Mouse (Mus musculus): ENCODE results near the gene Arfrp1.
A peak's percentile ranks its signal among the peaks of the same experiment; 100 is the strongest.

Gene Arfrp1

DNA sequence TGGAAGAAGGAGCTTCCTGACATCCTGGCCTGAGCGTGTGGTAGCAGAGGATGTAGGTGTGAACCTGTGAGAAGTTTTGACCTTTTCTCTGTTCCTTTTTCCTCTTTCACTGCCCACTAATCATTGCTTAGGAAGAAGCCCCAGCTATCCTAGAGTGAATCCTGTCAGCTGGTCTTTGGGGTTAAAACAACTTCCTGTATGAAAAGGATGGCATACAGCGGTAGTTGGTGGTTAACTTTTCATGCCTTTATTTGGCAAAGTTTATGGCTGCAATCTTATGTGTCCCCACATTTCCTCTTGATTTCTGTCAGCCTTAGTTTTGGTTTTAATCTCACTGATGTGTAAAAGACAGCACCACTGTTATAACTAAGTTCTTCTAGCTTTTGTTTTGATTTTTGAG lies 12.0 kb upstream of the Arfrp1 start:
- no peak for DNase-seq (ENCODE audit: low spot score)

DNA sequence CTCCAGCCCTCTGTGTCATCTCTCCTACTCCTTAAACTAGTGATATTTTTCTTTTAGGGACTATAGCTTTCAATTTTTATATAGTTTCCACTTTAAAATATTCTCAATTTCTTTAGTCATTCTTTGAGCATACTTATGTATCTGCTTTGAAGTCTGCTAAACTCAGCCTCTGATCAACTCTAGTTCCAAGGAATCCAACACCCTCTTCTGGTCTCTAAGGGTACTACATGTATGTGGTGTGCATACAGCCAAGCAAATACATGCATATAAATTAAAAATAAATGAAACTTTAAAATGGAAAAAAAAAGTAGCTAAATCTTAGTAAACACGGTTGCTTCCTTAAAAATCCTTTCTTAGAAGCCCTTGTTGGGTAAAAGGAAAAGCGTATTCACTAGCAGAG lies 10.6 kb upstream of the Arfrp1 start:
- DNase-seq (ENCODE audit: low spot score) = peak; percentile 55

DNA sequence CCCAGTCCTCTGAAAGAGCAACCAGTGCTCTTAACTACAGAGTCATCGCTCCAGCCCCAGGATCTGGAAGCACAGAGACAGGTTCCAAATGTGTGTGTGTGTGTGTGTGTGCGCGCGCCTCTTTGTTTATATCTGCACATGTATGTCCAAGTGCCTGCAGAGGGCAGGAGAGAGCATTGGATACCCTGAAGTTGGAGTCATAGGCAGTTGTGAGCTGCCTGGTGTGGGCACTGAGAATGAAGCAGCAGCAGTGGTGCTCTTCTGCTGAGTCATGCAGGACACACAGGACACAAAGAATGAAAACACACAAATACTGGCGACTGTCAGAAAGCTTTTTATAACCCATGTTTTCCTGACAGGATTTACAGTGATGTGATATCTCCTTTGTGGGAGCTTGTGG lies 4.8 kb upstream of the Arfrp1 start:
- DNase-seq (ENCODE audit: low spot score) = no peak

DNA sequence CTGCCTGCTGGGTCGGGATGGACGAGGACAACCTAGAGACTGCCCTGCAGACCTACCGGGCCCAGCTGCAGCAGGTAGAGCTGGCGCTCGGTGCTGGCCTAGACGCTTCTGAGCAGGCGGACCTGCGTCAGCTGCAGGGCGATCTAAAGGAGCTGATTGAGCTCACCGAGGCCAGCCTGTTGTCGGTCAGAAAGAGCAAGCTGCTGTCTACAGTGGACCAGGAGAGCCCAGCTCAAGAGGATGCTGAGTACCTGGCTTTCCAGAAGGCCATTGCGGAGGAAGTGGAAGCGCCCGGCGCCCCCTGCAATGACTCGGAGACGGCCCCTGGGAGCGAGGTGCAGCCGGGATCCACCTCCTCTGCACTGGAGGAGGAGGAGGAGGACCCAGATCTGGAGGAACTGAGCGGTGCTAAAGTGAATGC lies 461 bp upstream of the Arfrp1 start:
- no peak for DNase-seq (ENCODE audit: low spot score)

DNA sequence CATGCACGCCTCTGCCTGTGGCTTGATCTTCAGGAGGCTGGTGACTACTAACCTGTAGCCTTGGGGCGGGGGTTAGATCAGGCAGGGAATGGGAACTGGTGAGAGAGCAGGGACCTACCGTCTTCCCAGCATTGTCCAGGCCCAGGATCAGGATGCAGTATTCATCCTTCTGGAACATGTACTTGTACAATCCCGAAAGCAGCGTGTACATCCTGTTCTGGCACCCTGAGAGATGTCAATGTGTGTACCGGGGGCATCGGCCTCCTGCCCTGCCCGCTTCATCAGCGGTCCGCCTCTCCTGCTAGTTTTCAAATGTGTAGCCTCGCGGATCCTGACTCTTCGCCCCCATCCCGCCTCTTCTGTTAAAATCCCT lies 731 bp downstream of the Arfrp1 start:
- no peak for DNase-seq (ENCODE audit: low spot score)

DNA sequence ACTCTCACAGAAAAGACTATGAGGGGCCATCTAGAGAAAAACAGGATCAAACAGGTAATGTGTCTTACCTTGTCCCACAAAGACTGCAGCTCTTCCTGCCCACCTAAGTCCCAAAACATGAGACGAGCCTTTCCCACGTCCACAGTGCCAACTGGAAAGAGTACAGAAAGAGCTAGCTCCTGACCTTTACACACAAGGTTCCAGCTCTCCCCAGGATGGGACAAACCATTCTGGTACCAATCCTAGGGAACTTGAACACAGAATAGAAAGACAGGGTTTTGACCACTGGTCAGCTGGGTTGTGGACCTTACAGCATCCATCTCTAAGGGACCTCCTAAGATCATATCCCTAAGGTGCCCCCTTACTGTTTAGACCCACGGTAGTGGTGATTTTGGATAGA lies 1.3 kb downstream of the Arfrp1 start:
- no peak for DNase-seq (ENCODE audit: low spot score)

DNA sequence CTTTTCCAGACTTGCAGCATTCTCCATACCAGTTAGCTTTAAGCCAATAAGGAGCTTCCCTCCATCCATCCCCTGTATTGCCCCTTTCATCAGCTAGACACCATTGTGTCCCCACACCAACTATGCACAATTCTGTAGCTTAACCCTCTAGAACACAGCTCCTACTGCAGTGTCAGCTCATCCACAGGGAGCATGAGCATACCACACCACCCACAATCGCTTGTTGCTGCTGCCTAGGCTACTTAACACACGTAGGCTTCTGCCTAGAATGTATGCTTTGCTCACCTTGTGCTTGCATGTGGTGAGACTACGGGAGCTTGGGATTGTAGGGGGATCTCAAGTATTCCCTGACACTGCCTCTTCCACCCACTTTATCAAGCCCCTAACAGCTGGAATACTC lies 8.4 kb downstream of the Arfrp1 start:
- no peak for DNase-seq (ENCODE audit: low spot score)

DNA sequence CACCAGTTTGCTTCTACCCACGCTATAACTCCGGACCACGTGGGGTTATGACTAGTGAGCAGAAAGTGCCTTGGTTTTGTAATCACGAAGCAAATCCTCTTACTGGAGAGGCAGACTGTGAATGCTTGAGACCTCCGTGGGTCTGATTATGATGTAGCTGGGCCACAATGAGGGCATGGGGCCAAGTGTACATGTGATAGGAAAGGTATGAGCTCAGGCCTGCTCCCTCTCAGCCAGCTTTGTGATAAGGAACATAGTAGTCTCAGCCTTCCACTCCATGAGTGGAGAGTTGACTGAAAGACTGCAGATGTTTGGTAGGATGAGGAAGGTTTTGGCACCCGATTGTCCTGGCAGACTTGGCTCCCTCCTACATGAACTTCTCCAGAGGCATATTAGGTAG lies 22.4 kb downstream of the Arfrp1 start:
- no peak for DNase-seq (ENCODE audit: low spot score)

DNA sequence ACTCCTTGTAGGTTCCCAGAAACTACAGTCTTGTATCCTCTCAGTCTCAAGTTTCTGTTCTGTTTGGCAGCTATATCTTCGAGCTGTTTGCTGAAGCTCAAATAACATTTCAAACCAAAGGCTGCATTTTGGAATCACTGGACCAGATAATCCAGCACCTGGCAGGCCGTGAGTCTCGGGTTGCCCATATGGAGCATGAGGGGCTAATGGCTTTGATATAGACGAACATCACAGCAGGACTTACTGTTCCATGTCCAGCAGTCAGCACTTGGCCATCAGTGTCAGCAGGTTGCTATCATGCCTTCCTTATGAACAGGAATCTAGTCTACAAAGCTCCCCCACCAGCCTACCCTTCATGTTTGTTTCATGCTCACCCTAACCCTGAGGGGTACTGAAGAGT lies 24.8 kb downstream of the Arfrp1 start:
- DNase-seq (ENCODE audit: low spot score) = no peak

DNA sequence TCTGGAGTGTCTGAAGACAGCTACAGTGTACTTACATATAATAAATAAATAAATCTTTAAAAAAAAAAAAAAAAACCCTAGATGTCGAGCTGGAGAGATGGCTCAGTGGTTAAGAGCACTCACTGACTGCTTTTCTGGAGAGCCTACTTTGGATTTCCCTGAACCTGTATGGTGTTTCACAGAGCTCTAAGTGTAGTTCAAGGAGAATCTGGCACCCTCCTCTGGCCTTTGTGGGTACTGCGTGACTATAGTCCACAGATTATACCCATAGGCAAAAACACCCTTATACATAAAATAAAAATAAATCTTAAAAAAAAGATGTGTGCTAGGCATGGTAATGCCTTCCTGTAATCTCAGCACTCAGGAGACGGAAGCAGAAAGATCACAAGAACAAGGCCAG lies 31.2 kb downstream of the Arfrp1 start:
- peak; percentile 83 for DNase-seq (ENCODE audit: low spot score)

DNA sequence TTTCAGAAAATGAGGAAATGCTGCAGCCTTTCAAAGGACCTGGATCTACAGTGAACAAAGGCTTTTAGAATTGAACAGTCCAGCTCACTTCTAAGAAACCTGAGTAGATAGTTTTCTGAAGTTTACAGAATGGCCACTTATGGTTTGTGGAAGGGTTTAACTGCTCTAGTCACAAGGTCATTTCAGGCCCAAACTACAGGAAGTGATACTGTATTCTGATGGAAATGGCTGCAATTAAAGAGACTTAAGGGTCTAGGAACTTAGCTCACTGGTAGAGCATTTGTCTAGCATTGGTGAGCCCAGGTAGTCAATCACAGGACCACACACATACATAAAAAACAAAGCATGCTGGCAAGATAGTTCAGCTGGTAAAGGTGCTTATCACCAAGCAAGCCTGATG lies 32.7 kb downstream of the Arfrp1 start:
- no peak for DNase-seq (ENCODE audit: low spot score)

DNA sequence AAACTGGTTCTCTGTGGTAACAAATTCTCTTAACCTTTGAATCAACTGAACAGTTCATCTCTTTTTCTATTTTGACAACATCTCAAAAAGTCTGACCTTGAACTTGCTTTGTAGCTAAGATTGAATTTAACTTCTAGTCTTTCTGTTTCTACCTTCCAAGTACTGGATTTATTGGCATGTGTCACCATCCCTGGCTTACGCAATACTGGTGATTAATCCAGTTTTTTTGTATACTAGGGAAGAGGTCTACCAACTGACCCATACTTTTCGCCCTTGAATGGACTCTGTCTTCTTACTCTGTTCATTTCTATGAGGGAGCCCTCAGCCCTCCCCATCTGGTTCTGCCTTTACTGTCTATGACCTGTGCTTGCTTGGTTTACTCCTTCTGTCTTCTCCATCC lies 39.1 kb downstream of the Arfrp1 start:
- no peak for DNase-seq (ENCODE audit: low spot score)

DNA sequence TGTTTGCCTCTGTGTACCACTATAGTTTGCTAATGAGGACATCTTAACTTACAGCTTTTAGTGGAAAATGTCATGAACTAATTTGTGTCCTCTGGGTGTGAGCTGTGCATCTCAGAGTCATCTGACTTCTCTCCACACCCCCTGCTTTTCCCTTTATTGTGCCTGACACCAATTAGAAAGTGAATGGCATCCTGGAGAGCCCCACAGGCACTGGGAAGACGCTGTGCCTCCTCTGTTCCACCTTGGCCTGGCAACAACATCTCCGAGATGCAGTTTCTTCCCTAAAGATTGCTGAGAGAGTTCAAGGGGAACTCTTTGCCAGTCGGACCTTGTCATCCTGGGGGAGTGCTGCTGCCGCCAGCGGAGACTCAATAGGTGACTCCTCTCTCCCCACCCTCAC lies 43.1 kb downstream of the Arfrp1 start:
- no peak for DNase-seq (ENCODE audit: low spot score)

DNA sequence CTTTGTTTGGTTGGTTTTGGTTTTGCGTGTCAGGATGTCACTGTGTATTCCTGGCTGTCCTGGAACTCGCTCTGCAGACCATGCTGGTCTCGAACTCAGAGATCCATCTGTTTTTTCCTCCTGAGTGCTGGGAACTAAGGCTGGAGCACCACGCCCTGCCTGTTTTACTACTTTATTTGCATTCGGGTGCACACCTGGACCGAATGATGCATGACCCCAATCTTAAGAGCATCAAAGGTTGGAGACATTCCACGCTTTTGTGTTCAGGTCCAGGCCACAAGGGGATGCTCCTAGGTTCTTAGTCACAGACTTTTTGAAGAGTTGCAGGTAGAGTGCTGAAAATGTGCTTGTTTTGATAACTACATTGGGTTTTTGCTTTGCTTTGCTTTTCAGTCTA lies 45.1 kb downstream of the Arfrp1 start:
- DNase-seq (ENCODE audit: low spot score) = no peak

DNA sequence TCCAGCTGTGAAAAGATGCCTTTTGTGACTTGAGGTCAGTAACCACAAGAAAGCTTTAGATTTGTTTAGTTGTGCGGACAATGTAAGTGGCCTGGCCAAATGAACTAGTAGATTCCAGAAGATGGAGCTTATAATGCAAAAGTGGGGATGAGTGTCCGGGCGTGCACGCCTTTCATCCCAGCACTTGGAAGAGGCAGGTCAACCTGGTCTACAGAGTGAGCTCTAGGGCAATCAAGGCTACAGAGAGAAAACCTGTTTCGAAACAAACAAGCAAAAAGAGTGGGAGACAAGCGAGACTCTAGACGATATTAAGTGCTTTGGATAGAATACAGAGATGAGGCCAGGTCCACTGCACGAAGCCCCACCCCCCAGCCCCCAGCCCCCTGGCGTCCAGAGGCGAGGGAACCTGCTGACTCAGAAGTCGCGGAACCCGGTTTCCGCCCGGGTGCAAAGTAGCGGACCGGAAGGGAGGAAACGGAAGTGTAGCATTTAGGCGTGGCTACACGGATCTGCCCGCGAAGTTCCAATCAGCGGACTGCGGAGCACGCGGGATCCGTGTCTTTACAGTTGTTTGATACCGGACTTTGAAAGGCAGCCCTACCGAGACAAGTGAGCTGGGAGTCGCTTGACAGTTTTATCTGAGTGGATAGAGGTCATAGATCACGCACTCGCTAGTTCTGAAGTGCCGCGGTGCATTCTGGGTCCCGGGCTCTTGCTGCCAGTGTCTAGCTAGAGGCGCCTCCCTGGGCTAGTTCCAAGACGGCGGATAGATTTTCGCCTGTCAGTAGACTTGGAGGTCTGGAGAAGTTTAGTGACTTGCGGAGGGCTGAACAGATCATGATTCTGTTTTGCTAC lies 45.7 kb downstream of the Arfrp1 start, which contains the start of gene Rtel1:
TSS of gene Rtel1 (plus strand) at position 492 of the 855 bp plus-strand sequence.
- peak; percentile 90 for DNase-seq (ENCODE audit: low spot score)

DNA sequence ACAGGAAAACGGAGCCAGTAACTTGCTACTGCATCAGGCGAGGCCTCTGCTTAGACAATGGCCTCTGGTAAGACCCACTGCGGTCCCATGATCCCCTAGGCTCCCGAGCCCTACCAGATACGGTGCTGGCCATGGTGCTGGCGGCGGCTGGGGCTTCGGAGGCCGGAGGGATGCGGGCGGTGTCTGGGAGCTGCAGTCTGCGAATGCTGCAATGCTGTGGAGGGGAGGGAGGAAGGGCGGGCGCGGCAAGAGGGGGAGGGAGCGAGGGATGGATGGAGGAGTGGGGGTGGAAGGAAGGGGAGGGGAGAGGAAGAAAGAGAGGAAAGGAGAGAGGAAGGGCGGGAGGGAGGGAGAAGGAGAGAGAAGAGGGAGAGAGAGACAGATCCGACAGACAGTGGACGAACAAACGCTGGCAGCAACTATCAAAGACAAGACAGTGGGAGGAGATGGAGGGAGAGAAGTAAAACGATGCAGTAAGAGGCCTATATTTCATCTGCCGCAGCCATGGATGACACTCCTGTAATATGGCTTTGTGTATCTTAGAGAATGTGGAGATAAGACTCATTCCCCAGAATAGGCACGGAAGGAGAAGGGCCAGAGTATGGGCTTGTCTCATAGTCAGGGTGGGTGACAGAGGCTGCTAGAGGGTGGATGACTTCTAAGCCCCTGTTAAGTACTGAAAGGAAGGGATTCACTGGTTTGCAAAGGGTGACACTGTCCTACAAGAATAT lies 51.0 kb downstream of the Arfrp1 start, which contains the start of gene Stmn3:
TSS of gene Stmn3 (minus strand) at position 421 of the 731 bp plus-strand sequence.
- DNase-seq (ENCODE audit: low spot score) = peak; percentile 76

DNA sequence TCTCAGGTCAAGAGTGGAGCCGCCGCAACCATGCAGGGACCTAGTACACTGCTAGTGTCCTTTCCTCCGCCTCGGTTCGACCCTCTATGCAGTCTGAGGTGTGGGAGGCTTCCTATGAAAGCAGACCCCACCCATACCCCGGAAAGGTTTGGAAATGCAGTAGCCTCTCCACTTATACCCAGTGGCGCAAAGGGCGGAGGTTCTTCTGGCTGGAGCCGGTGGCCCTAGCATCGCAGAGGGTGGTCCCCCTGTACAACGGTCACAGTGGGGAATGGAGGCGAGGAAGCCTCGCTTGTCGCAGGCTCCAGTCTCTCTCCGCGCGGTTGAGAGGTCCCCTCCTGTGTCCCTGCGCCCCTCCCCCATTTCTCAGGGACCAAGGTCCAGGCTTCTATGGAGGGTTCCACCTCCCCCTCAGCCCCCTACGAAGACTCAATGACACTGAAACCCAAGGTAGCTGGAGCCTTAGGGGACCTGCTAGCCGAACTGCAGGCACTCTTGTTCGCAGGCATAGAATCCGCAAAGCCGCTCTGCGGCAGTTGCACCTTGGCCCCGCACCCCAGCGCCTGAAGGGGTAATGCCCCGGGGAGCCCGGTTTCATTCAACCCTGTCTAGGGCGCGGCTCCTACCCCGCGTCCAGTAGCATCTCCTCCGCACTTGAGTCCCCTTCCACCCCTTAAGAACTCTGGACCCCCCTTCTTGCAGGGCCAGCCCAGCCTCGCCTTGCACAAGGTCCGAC lies 51.7 kb downstream of the Arfrp1 start:
- DNase-seq (ENCODE audit: low spot score) = peak; percentile 32

DNA sequence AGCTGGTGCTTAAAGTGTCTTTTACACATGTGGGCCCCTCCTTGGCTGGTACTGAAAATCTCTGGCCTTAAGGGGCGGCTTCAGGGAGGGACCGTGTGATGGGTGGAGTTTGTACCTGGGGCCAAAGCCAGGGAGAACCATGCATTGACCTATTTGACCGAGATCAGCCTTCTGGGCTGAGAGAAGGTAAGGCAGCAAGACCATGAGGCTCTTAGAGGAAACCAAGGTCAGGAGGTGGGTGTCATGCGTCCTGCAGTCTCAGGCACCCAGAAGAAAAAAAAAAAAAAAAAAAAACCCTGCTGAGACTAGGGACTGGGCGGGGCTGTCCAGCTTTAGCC lies 52.2 kb downstream of the Arfrp1 start:
- no peak for DNase-seq (ENCODE audit: low spot score)

DNA sequence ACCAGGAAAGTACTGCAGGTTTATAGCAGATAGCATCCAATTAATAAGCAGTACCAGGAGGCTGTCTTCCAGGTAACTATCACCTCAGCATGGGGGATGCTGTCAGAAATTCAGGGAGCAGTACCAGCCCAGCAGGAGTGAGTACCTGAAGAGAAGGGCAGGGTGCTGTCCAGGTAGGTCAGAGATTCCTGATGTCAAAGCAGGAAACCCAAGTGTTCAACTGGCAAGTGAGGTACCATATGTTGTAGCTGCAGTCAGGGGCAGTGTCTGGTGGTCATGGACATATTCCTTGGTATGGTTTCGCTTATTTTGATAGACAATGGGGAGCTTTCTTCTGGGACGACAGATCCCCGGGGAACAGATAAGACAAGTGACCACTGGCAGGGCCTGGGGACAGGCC lies 52.8 kb downstream of the Arfrp1 start:
- no peak for DNase-seq (ENCODE audit: low spot score)
